Mouse (Mus musculus): Measurements from ENCODE around the gene Gm7168. TPM values are rescaled to one million over a fixed set of nuclear protein-coding genes. Genes with fewer than 3 reads are reported as not detected.
"Not testable (repeated sequence)": the region's sequence is repeated elsewhere in the genome, so short reads cannot be mapped to it uniquely, and the experiment has no call there.

The Gm7168 gene
- total RNA-seq, 1 experiment from 2014 or later: not detected

DNA sequence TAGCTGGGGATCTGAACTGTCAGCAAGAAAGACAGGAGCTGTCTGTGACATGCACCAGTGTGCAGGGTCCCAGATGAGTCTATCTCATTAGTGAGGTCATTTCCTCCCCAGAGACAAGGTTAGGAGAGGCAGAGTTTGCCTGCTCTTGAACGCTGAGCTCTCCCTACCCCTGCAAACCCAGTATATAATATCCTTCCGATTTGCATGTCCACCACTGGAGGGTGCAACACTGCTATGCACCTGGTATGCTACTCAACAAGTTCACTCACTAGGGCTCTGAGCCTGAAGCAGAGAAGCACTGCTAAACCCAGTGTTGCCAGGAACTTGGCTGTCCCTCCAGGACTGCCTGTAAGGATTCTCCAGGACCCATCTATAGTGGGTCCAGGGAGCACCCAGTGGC lies 45.3 kb downstream of the Gm7168 start:
- DNase-seq: not testable (repeated sequence)

Other genes starting within 250 kb of the Gm7168 start
- gene Afdn, start 187.8 kb upstream of the Gm7168 start, total RNA-seq (2021): 81.1 and 93.8 TPM in 2 replicates
- gene Tcte2, start 186.5 kb upstream of the Gm7168 start, total RNA-seq (2021): 5.3 and 6.0 TPM in 2 replicates
- gene Gm7356, start 55.3 kb downstream of the Gm7168 start, total RNA-seq (2021): not detected in 2 replicates
- not detected in 2 replicates for gene Gm7358, start 111.2 kb downstream of the Gm7168 start, total RNA-seq (2021)